Mouse (Mus musculus) lung, postnatal 36 days (tissue): ENCODE data around the gene Polr2g.

Source experiments
- DNase-seq: peaks from one replicate; pipeline ENCODE4 v3.0.0; 2022; ENCODE audit warnings: mixed read lengths

Polr2g gene

GRCm38 (mm10) chr19:8817001-8817400 lies 18.6 kb upstream of the Polr2g start:
- no peak for DNase-seq

GRCm38 (mm10) chr19:8815812-8816211 lies 17.4 kb upstream of the Polr2g start:
- DNase-seq = no peak

- DNase-seq = no peak
Measured at GRCm38 (mm10) chr19:8806810-8807209, 8.4 kb upstream of the Polr2g start.

- no peak for DNase-seq
Measured at GRCm38 (mm10) chr19:8803879-8804660, 5.7 kb upstream of the Polr2g start.

- DNase-seq = no peak
Measured at GRCm38 (mm10) chr19:8803204-8803780, 4.9 kb upstream of the Polr2g start.

- peak; percentile 99 for DNase-seq
Measured at GRCm38 (mm10) chr19:8802130-8802821, 3.9 kb upstream of the Polr2g start, which contains the start of gene Zbtb3. Zbtb3 (plus strand) TSS chr19:8802555.

GRCm38 (mm10) chr19:8798947-8799315 lies 554 bp upstream of the Polr2g start:
- DNase-seq = no peak

GRCm38 (mm10) chr19:8790171-8790570 lies 8.2 kb downstream of the Polr2g start:
- no peak for DNase-seq

GRCm38 (mm10) chr19:8789171-8789570 lies 9.2 kb downstream of the Polr2g start:
- no peak for DNase-seq

GRCm38 (mm10) chr19:8788521-8788920 lies 9.9 kb downstream of the Polr2g start:
- no peak for DNase-seq

- DNase-seq = peak; percentile 99
Measured at GRCm38 (mm10) chr19:8786008-8786781, 12.2 kb downstream of the Polr2g start, which contains the start of gene Taf6l. Taf6l (minus strand) TSS chr19:8786417.

- no peak for DNase-seq
Measured at GRCm38 (mm10) chr19:8774951-8775421, 23.4 kb downstream of the Polr2g start.

GRCm38 (mm10) chr19:8774086-8774835 lies 24.1 kb downstream of the Polr2g start, which contains the start of gene Tmem179b:
Tmem179b (minus strand) TSS chr19:8774467.
- peak; percentile 97 for DNase-seq

- no peak for DNase-seq
Measured at GRCm38 (mm10) chr19:8773409-8773808, 25.0 kb downstream of the Polr2g start.

- DNase-seq = no peak
Measured at GRCm38 (mm10) chr19:8772996-8773395, 25.4 kb downstream of the Polr2g start.

GRCm38 (mm10) chr19:8770567-8771270 lies 27.7 kb downstream of the Polr2g start, which contains the start of gene Tmem223:
Tmem223 (plus strand) TSS chr19:8770996.
- peak; percentile 87 for DNase-seq

- DNase-seq = no peak
Measured at GRCm38 (mm10) chr19:8765562-8765961, 32.8 kb downstream of the Polr2g start.

- no peak for DNase-seq
Measured at GRCm38 (mm10) chr19:8763276-8763675, 35.1 kb downstream of the Polr2g start.

- peak; percentile 14 for DNase-seq
Measured at GRCm38 (mm10) chr19:8760757-8761156, 37.6 kb downstream of the Polr2g start.

GRCm38 (mm10) chr19:8758899-8759298 lies 39.5 kb downstream of the Polr2g start:
- no peak for DNase-seq

- no peak for DNase-seq
Measured at GRCm38 (mm10) chr19:8757471-8757998, 40.8 kb downstream of the Polr2g start.
